Mouse (Mus musculus) forebrain, postnatal 0 days (tissue): ENCODE measurements around the gene Tmem189. TPM values are rescaled to one million over a fixed set of nuclear protein-coding genes. Genes with fewer than 3 reads are reported as not detected.

ENCODE experiments used
- ATAC-seq: fragments of 200-750 bp; cut with Nextera tagmentation; 2 replicates; pipeline ENCODE4 v1.8.0; 2017; ENCODE audit warnings: mild to moderate bottlenecking, moderate library complexity
- DNase-seq: peaks from one replicate; pipeline ENCODE4 v3.0.0-alpha.2; 2015
- H3K27ac ChIP-seq: fragments of 300-500 bp; sonication (generic); 2 replicates; pipeline ENCODE4 v1.5.1; 2014; ENCODE audit warnings: low read depth, mild to moderate bottlenecking, antibody characterized with exemption, low read length, moderate library complexity, mixed read lengths
- H3K27me3 ChIP-seq: fragments of 300-500 bp; sonication (generic); 2 replicates; pipeline ENCODE4 v1.6.1; 2014; ENCODE audit warnings: mild to moderate bottlenecking, low read length, mixed read lengths; ENCODE audit not compliant: insufficient read depth
- H3K36me3 ChIP-seq: fragments of 300-500 bp; sonication (generic); 2 replicates; pipeline ENCODE4 v1.6.1; 2014; ENCODE audit warnings: mild to moderate bottlenecking, moderate library complexity; ENCODE audit not compliant: insufficient read depth
- H3K4me1 ChIP-seq: fragments of 300-500 bp; sonication (generic); 2 replicates; pipeline ENCODE4 v1.6.1; 2014; ENCODE audit warnings: antibody characterized with exemption; ENCODE audit not compliant: insufficient read depth
- H3K4me2 ChIP-seq: fragments of 300-500 bp; sonication (generic); 2 replicates; pipeline ENCODE4 v1.6.1; 2014; ENCODE audit warnings: low read depth, mild to moderate bottlenecking, moderate library complexity
- H3K4me3 ChIP-seq: fragments of 300-500 bp; sonication (generic); 2 replicates; pipeline ENCODE4 v1.5.1; 2014; ENCODE audit warnings: low read depth, low read length, mixed read lengths
- H3K9ac ChIP-seq: fragments of 300-500 bp; sonication (generic); 2 replicates; pipeline ENCODE4 v1.6.1; 2014; ENCODE audit warnings: mild to moderate bottlenecking
- H3K9me3 ChIP-seq: fragments of 300-500 bp; sonication (generic); 2 replicates; pipeline ENCODE4 v1.6.1; 2016; ENCODE audit warnings: low read length
- CTCF ChIP-seq: sonication (generic); IDR thresholded peaks from 2 replicates; pipeline ENCODE4 v1.5.1; 2016; ENCODE audit warnings: antibody characterized with exemption, control low read depth, low read depth
- WGBS: fragments of 180-500 bp; shearing (Covaris S2); extraction: QIAGEN DNeasy Blood & Tissue Kit; methylation state at CpG from one replicate; pipeline ENCODE4 v1.1.7; 2014; 5-methylcytosine and 5-hydroxymethylcytosine counted together
- polyA plus RNA-seq: library from polyadenylated mRNA; unstranded; fragments of >200 nt; fragmentation: Nextera tagmentation; extraction: Ambion mirVana; gene quantifications from 2 replicates; pipeline ENCODE4 v1.2.1, GENCODE M21; 2015
- total RNA-seq: library from RNA; depleted of rRNA; stranded (reverse); fragments of >200 nt; gene quantifications from 2 replicates; pipeline ENCODE4 v1.2.3, GENCODE M21; 2014

Gene Tmem189
- total and polyA plus RNA-seq, 2 experiments from 2014 or later, result 38.4 to 39.5 TPM

- Histone ChIP-seq H3K4me3 (peak overlapping the region; percentile 64), H3K27ac (no peak overlapping the region), H3K9ac (no peak overlapping the region), H3K27me3 (peaks cover 23% of the 10 kb centered on the region), H3K4me1 (no peaks in the 10 kb centered on the region), H3K9me3 (no peaks in the 10 kb centered on the region), H3K4me2 (peak overlapping the region; percentile 84), H3K36me3 (no peaks in the 10 kb centered on the region)
- 29% methylated on average over 12 of the region's 12 CpGs for WGBS
- no peak for TF ChIP-seq CTCF
- ATAC-seq (peak; percentile 35), DNase-seq (no peak)
Observed at GRCm38 (mm10) chr2:167688126-167688497, 1.5 kb downstream of the Tmem189 start.

DNA sequence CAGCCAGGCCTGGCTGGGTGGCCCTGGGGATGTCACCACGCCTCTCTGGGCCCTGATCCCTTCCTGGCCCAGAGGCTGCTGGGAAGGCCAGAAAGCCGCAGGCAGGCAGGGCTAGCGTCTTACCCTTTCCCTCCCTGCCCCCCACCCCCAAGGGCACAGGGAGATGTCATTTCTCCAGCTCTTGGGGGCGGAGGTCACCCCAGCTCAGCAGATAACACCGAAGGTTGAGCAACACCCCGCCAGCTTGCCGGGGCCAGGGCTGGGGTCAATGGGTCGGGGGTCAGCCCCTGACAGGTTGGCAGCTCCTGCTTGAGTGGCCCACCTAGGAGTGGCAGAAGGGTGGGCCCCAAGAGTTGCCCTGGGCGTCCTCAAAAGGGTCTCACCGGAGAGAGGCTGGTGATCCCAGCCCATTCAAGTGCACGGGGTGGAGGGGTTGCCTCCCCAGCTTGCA, 1.9 kb downstream of the Tmem189 start:
- Histone ChIP-seq H3K27ac (no peak overlapping the region), H3K9ac (no peak overlapping the region), H3K27me3 (peaks cover 23% of the 10 kb centered on the region), H3K9me3 (no peaks in the 10 kb centered on the region), H3K4me3 (no peak overlapping the region), H3K4me1 (no peaks in the 10 kb centered on the region), H3K4me2 (no peak overlapping the region), H3K36me3 (no peaks in the 10 kb centered on the region)
- 61% methylated on average over 11 of the region's 11 CpGs for WGBS
- no peak for TF ChIP-seq CTCF
- no peak for ATAC-seq
- DNase-seq, result no peak

- DNase-seq, result no peak
- Histone ChIP-seq H3K9ac (no peak overlapping the region), H3K9me3 (no peaks in the 10 kb centered on the region), H3K4me3 (no peak overlapping the region), H3K27ac (no peak overlapping the region), H3K4me2 (no peak overlapping the region), H3K27me3 (peaks cover 23% of the 10 kb centered on the region), H3K4me1 (no peaks in the 10 kb centered on the region), H3K36me3 (no peaks in the 10 kb centered on the region)
- no peak for TF ChIP-seq CTCF
- WGBS, result 83% methylated on average over 4 of the region's 4 CpGs
- no peak for ATAC-seq
Observed at GRCm38 (mm10) chr2:167687250-167687586, 2.4 kb downstream of the Tmem189 start.

DNA sequence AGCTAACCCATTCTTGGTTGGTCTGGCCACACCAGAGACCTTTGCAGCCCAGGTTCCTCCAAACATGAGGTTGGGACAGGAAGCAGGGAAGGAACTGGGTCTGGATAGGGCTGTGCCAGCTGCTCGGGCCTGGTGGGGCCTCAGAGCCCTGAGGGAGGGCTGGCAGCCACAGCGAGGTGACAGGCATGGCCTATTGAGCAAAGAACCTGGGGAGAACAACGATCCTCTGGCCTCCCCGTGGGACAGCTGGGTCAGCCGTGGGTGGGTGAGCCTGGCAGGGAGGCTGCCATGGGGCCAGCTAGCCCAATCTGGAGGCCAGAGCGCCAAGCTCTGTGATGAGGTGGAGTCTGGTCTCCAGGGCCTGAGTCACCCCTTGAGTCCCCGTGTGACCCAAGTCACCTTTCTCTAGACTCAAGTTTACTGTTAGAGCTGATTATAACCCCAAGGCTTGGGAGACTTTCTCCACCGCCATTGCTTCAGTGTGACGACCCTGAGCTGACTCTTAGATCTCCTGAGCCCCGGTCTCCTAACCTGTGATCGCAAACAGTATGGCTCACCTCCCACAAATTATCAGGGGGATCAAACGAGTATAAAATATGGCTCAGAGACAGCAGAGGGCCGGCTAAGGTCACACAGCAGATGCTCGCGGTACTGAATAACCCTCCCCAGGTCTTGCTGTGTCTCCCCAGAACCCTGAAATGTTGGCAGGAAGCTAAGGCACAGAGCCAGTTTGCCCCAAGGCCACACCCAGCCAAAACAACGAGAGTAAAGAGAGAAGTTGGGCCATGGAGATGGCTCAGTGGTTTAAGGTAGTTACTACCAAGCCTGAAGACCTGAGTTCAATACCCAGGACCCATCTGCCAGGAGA, 3.0 kb downstream of the Tmem189 start:
- 75% methylated on average over 16 of the region's 16 CpGs for WGBS
- H3K4me1 ChIP-seq, result no peaks in the 10 kb centered on the region

DNA sequence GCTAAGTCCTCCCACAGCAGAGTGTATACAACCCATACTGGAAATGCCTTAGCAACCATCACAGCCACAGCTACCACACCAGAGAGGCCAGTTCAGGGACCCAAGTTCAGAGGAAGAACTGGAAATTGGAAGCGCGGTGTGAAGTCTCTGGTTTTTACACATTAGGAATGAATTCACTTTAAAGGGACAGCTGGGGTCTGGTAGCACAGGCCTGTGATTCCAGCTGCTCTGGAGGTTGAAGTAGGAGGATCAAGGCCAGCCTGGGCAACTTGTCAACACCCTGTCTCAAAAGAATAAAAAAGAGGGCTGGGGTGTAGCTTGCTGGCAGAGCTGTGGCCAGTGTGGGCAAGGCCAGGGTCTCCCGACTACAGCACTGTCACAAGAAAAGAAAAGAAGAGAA, 3.8 kb downstream of the Tmem189 start:
- DNase-seq (no peak), ATAC-seq (no peak)
- no peak overlapping the region for H3K27ac ChIP-seq
- H3K9ac ChIP-seq, result no peak overlapping the region
- WGBS, result 80% methylated on average over 3 of the region's 3 CpGs
- H3K36me3 ChIP-seq, result no peaks in the 10 kb centered on the region
- H3K4me2 ChIP-seq, result no peak overlapping the region
- H3K4me3 ChIP-seq, result no peak overlapping the region
- TF ChIP-seq CTCF, result no peak
- H3K27me3 ChIP-seq, result peaks cover 15% of the 10 kb centered on the region
- no peaks in the 10 kb centered on the region for H3K9me3 ChIP-seq
- H3K4me1 ChIP-seq, result no peaks in the 10 kb centered on the region

More for the DNA sequence above, 3.0 kb downstream of the Tmem189 start:
- Histone ChIP-seq H3K9me3 (no peaks in the 10 kb centered on the region), H3K27me3 (peaks cover 23% of the 10 kb centered on the region), H3K27ac (no peak overlapping the region), H3K9ac (no peak overlapping the region), H3K4me2 (no peak overlapping the region), H3K4me3 (no peak overlapping the region), H3K36me3 (no peaks in the 10 kb centered on the region)
- no peak for ATAC-seq
- no peak for DNase-seq
- no peak for TF ChIP-seq CTCF

GRCm38 (mm10) chr2:167685137-167685536, 4.5 kb downstream of the Tmem189 start:
- 7% methylated on average over 8 of the region's 8 CpGs for WGBS
- DNase-seq (peak; percentile 96), ATAC-seq (peak; percentile 33)
- H3K4me1 ChIP-seq, result no peaks in the 10 kb centered on the region
- H3K4me2 ChIP-seq, result no peak overlapping the region
- no peaks in the 10 kb centered on the region for H3K9me3 ChIP-seq
- H3K36me3 ChIP-seq, result no peaks in the 10 kb centered on the region
- no peak overlapping the region for H3K27ac ChIP-seq
- no peak overlapping the region for H3K9ac ChIP-seq
- TF ChIP-seq CTCF, result peak; percentile 100
- H3K27me3 ChIP-seq, result peaks cover 8% of the 10 kb centered on the region
- H3K4me3 ChIP-seq, result no peak overlapping the region

DNA sequence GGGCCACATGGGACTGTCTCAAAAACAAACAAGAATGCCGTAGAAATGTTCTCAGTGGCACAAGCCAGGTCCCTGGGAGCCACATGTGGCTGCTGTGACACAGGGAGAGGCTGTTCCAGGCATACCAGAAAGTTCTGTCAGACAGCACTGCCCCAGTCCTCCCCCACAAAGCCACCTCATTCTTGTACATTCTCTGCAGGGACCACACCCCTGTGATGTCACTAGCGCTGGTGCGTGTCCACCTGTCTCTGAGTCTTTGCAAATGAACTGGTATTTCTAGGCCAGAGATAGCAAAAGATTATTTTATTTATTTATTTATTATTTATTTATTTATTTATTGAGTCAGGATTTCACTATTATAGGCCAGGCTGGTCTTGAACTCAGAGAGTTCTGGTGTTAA, 5.9 kb downstream of the Tmem189 start:
- Histone ChIP-seq H3K4me3 (no peak overlapping the region), H3K36me3 (no peaks in the 10 kb centered on the region), H3K4me2 (no peak overlapping the region), H3K9ac (no peak overlapping the region), H3K9me3 (no peaks in the 10 kb centered on the region), H3K4me1 (no peaks in the 10 kb centered on the region), H3K27ac (no peak overlapping the region), H3K27me3 (no peaks in the 10 kb centered on the region)
- TF ChIP-seq CTCF, result no peak
- DNase-seq, result no peak
- WGBS, result 88% methylated on average over 3 of the region's 3 CpGs
- ATAC-seq, result no peak
